Mouse (Mus musculus) neural tube, embryonic 15.5 days (tissue): ENCODE measurements around the gene Sirt7. TPM values are rescaled to one million over a fixed set of nuclear protein-coding genes. Genes with fewer than 3 reads are reported as not detected.

Experiments used
- ATAC-seq: fragments of 200-750 bp; cut with Nextera tagmentation; 2 replicates; pipeline ENCODE4 v1.8.0; 2017; ENCODE audit warnings: mild to moderate bottlenecking, moderate TSS enrichment, moderate library complexity; ENCODE audit not compliant: low FRiP score
- H3K27ac ChIP-seq: fragments of 300-500 bp; sonication (generic); replicated peaks from 2 replicates; pipeline ENCODE4 v1.5.1; 2015; ENCODE audit warnings: mild to moderate bottlenecking, inconsistent platforms
- H3K27me3 ChIP-seq: fragments of 300-500 bp; sonication (generic); replicated peaks from 2 replicates; pipeline ENCODE4 v1.6.1; 2015; ENCODE audit warnings: inconsistent platforms
- H3K36me3 ChIP-seq: fragments of 300-500 bp; sonication (generic); 2 replicates; pipeline ENCODE4 v1.6.1; 2015; ENCODE audit warnings: inconsistent platforms
- H3K4me1 ChIP-seq: fragments of 300-500 bp; sonication (generic); 2 replicates; pipeline ENCODE4 v1.6.1; 2015; ENCODE audit warnings: inconsistent platforms
- H3K4me2 ChIP-seq: fragments of 300-500 bp; sonication (generic); 2 replicates; pipeline ENCODE4 v1.6.1; 2015; ENCODE audit warnings: inconsistent platforms, mild to moderate bottlenecking, moderate library complexity
- H3K4me3 ChIP-seq: fragments of 300-500 bp; sonication (generic); replicated peaks from 2 replicates; pipeline ENCODE4 v1.5.1; 2015; ENCODE audit warnings: mild to moderate bottlenecking, inconsistent platforms
- H3K9ac ChIP-seq: fragments of 300-500 bp; sonication (generic); replicated peaks from 2 replicates; pipeline ENCODE4 v1.6.1; 2015; ENCODE audit warnings: mild to moderate bottlenecking, inconsistent platforms
- H3K9me3 ChIP-seq: fragments of 300-500 bp; sonication (generic); replicated peaks from 2 replicates; pipeline ENCODE4 v1.6.1; 2016; ENCODE audit warnings: inconsistent platforms
- WGBS: fragments of 180-500 bp; shearing (Covaris S2); methylation state at CpG from one replicate; pipeline ENCODE4 v1.1.7; 2015; ENCODE audit warnings: mixed read lengths; 5-methylcytosine and 5-hydroxymethylcytosine counted together
- microRNA-seq: library from miRNA; unstranded; fragments of <30 nt; microRNA quantifications from one replicate; pipeline ENCODE4, GENCODE M21; 2017
- polyA plus RNA-seq: library from polyadenylated mRNA; unstranded; fragments of >200 nt; fragmentation: Nextera tagmentation; extraction: Ambion mirVana; gene quantifications from 2 replicates; pipeline ENCODE4 v1.2.1, GENCODE M21; 2015

Sirt7 gene
- polyA plus RNA-seq, 1 experiment from 2014 or later, result 43.2 TPM

DNA sequence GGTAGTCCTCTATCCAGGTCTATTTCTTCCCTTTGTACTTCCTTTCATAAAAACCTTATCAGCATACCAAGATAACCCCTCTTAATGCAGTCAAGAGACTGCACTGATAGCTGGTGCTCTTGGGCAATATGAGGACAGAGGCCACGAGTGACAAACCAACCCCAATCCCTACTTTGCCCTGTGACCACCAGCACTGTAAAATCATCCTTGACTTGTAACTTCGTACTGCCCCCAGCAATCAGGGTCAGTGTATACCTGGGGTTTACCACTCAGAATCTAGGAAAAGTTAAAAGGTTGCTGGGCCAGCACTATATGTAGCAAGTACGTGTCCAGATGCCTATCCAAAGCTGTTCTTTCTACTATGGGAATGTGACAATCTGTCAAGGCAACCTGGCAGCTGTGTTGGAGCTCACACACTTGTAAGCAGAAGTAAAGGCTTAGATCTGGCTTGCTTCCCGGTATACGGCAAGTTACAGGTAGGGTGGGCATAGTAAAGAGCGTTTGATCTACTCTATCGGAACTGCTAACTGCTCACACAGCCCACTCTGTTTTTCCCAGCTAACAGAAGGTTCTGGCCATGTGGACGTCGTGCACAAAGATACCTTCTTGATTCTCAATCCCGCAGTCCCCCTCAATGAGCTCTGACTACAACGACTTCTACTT, 53.2 kb downstream of the Sirt7 start:
- Histone ChIP-seq H3K4me2 (peak overlapping the region; percentile 82), H3K36me3 (peaks cover 39% of the 10 kb centered on the region), H3K27ac (peak overlapping the region; percentile 91), H3K9me3 (no peaks in the 10 kb centered on the region), H3K9ac (peak overlapping the region; percentile 82), H3K4me1 (peaks cover 28% of the 10 kb centered on the region), H3K27me3 (no peaks in the 10 kb centered on the region), H3K4me3 (peak overlapping the region; percentile 83)
- ATAC-seq, result no peak
- WGBS, result 14% methylated on average over 11 of the region's 11 CpGs

DNA sequence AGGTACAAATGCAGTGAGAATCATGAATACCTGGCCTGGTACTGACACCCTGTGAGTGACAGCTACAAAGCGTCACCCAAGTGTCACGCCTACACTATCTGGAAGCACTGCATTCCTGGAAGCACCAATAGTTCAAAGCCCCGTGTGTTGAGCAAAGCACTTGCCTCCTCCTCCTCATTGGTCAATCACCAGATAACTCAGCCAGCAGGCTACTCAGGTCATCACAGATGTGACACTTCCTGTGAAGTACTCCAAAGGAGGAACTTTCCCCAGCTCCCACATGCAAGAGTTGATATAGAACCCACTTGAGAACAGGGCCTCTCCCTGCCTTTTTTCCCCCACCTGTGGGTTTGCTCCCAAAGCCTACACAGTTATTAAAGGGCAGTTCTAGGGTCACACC, 53.9 kb downstream of the Sirt7 start:
- 88% methylated on average over 3 of the region's 3 CpGs for WGBS
- peaks cover 45% of the 10 kb centered on the region for H3K36me3 ChIP-seq
- no peaks in the 10 kb centered on the region for H3K9me3 ChIP-seq
- H3K4me3 ChIP-seq, result peak overlapping the region; percentile 83; the same call in 1 of the 2 replicates
- no peak overlapping the region for H3K27ac ChIP-seq
- H3K4me1 ChIP-seq, result peaks cover 28% of the 10 kb centered on the region
- H3K4me2 ChIP-seq, result peak overlapping the region; percentile 82
- no peaks in the 10 kb centered on the region for H3K27me3 ChIP-seq
- no peak for ATAC-seq
- peak overlapping the region; percentile 82 for H3K9ac ChIP-seq

Small RNA genes lying within 50 kb of the gene (microRNA-seq; reads per million reads assigned to microRNA genes)
- not detected for gene Mir6936

Other genes with a start within 250 kb of the Sirt7 start
- gene Faap100, start 246.5 kb downstream of the Sirt7 start, polyA plus RNA-seq, result 71.6 and 81.5 TPM in 2 replicates
- 30.2 and 32.6 TPM in 2 replicates for gene Nploc4, start 187.5 kb downstream of the Sirt7 start, polyA plus RNA-seq
- gene Tspan10, start 182.6 kb downstream of the Sirt7 start, polyA plus RNA-seq, result not detected in 2 replicates
- 0.09 and 0.28 TPM in 2 replicates for gene Pde6g, start 171.7 kb downstream of the Sirt7 start, polyA plus RNA-seq
- 12.1 and 12.8 TPM in 2 replicates for gene Oxld1, start 167.2 kb downstream of the Sirt7 start, polyA plus RNA-seq
- gene Ccdc137, start 167.1 kb downstream of the Sirt7 start, polyA plus RNA-seq, result 24.5 and 26.6 TPM in 2 replicates
- gene Arl16, start 157.6 kb downstream of the Sirt7 start, polyA plus RNA-seq, result 68.1 and 76.7 TPM in 2 replicates
- gene Mrpl12, start 140.6 kb downstream of the Sirt7 start, polyA plus RNA-seq, result 142 and 144 TPM in 2 replicates
- 27.6 and 33.6 TPM in 2 replicates for gene Slc25a10, start 133.4 kb downstream of the Sirt7 start, polyA plus RNA-seq
- gene Gcgr, start 94.5 kb downstream of the Sirt7 start, polyA plus RNA-seq, result 0.26 and 0.41 TPM in 2 replicates
- 229 and 235 TPM in 2 replicates for gene Mcrip1, start 75.5 kb downstream of the Sirt7 start, polyA plus RNA-seq
- gene Ppp1r27, start 74.1 kb downstream of the Sirt7 start, polyA plus RNA-seq, result 0.69 and 14.1 TPM in 2 replicates
- gene P4hb, start 52.0 kb downstream of the Sirt7 start, polyA plus RNA-seq, result 282 and 351 TPM in 2 replicates
- 488 and 542 TPM in 2 replicates for gene Arhgdia, start 43.6 kb downstream of the Sirt7 start, polyA plus RNA-seq
- 219 and 265 TPM in 2 replicates for gene Alyref, start 26.9 kb downstream of the Sirt7 start, polyA plus RNA-seq
- gene Anapc11, start 26.8 kb downstream of the Sirt7 start, polyA plus RNA-seq, result 206 and 208 TPM in 2 replicates
- 0.86 and 3.2 TPM in 2 replicates for gene Npb, start 16.8 kb downstream of the Sirt7 start, polyA plus RNA-seq
- gene Pcyt2, start 7.3 kb downstream of the Sirt7 start, polyA plus RNA-seq, result 224 and 248 TPM in 2 replicates
- gene Mafg, start 8.4 kb upstream of the Sirt7 start, polyA plus RNA-seq, result 40.1 and 41.0 TPM in 2 replicates
- gene Pycr1, start 18.5 kb upstream of the Sirt7 start, polyA plus RNA-seq, result 19.1 and 20.8 TPM in 2 replicates
- 2.5 and 2.6 TPM in 2 replicates for gene Myadml2, start 22.9 kb upstream of the Sirt7 start, polyA plus RNA-seq
- gene Notum, start 35.9 kb upstream of the Sirt7 start, polyA plus RNA-seq, result 6.1 and 7.1 TPM in 2 replicates
- gene Aspscr1, start 47.7 kb upstream of the Sirt7 start, polyA plus RNA-seq, result 144 and 148 TPM in 2 replicates
- gene Cenpx, start 88.5 kb upstream of the Sirt7 start, polyA plus RNA-seq, result 108 and 115 TPM in 2 replicates
- gene Lrrc45, start 88.7 kb upstream of the Sirt7 start, polyA plus RNA-seq, result 76.8 and 81.3 TPM in 2 replicates
- 459 and 611 TPM in 2 replicates for gene Rac3, start 96.2 kb upstream of the Sirt7 start, polyA plus RNA-seq
- gene Dcxr, start 102.0 kb upstream of the Sirt7 start, polyA plus RNA-seq, result 9.4 and 18.9 TPM in 2 replicates
- gene Cbr2, start 106.9 kb upstream of the Sirt7 start, polyA plus RNA-seq, result 0.87 and 10.7 TPM in 2 replicates
- gene Hmga1b, start 137.6 kb upstream of the Sirt7 start, polyA plus RNA-seq, result 2.2 and 3.1 TPM in 2 replicates
- 123 and 136 TPM in 2 replicates for gene Rfng, start 159.0 kb upstream of the Sirt7 start, polyA plus RNA-seq
- gene Gps1, start 159.0 kb upstream of the Sirt7 start, polyA plus RNA-seq, result 266 and 277 TPM in 2 replicates
- 45.4 and 52.4 TPM in 2 replicates for gene Dus1l, start 171.2 kb upstream of the Sirt7 start, polyA plus RNA-seq
- gene Fasn, start 199.3 kb upstream of the Sirt7 start, polyA plus RNA-seq, result 67.9 and 71.0 TPM in 2 replicates